Mouse (Mus musculus) CH12.LX (cell line): ENCODE measurements around the gene Hes5. TPM values are rescaled to one million over a fixed set of nuclear protein-coding genes. Genes with fewer than 3 reads are reported as not detected.

Experiments used
- DNase-seq: peaks from one replicate; pipeline ENCODE4 v3.0.0-alpha.2; 2013; ENCODE audit errors: extremely low read depth
- H3K27ac ChIP-seq: 2 replicates; pipeline ENCODE4 v1.5.1; 2012; ENCODE audit warnings: low read depth, mild to moderate bottlenecking, control low read depth, moderate library complexity; ENCODE audit not compliant: insufficient read depth
- H3K27me3 ChIP-seq: replicated peaks from 2 replicates; pipeline ENCODE3; 2012; ENCODE audit warnings: inconsistent platforms
- H3K36me3 ChIP-seq, 2 experiments: replicated peaks in 1 of 2; 2 replicates each; pipeline versions ENCODE3 to v1.6.1; 2012; ENCODE audit warnings: inconsistent platforms in 1 of 2, low read length in 1 of 2, mild to moderate bottlenecking in 1 of 2, mixed read lengths in 1 of 2, moderate library complexity in 1 of 2; ENCODE audit not compliant: control insufficient read depth in 1 of 2, insufficient read depth in 1 of 2
- H3K4me1 ChIP-seq, 2 experiments: 2 replicates each; pipeline ENCODE4 v1.6.1; 2012; ENCODE audit warnings: inconsistent platforms in 1 of 2, moderate library complexity in 1 of 2; ENCODE audit not compliant: insufficient read depth in 2 of 2, control insufficient read depth in 1 of 2
- H3K4me2 ChIP-seq: 2 replicates; pipeline ENCODE4 v1.6.1; 2012; ENCODE audit warnings: low read depth, mild to moderate bottlenecking, control low read depth; ENCODE audit not compliant: poor library complexity, insufficient read depth, severe bottlenecking
- H3K4me3 ChIP-seq, 3 experiments: fragments of 150-350 bp in 1 of 3; sonication (generic) in 1 of 3; replicated peaks in 1 of 3; 2 replicates each; pipeline versions ENCODE3 to v1.5.1; 2011 to 2012; ENCODE audit warnings: low read depth in 2 of 3, low read length in 2 of 3, mild to moderate bottlenecking in 2 of 3, moderate library complexity in 2 of 3, control low read depth in 1 of 3, improper control_type of control experiment in 1 of 3, inconsistent platforms in 1 of 3, mixed read lengths in 1 of 3; ENCODE audit not compliant: poor library complexity in 1 of 3
- H3K79me2 ChIP-seq: replicated peaks from 2 replicates; pipeline ENCODE4 v1.6.1; 2012; ENCODE audit warnings: mild to moderate bottlenecking, moderate library complexity; ENCODE audit not compliant: control insufficient read depth, poor library complexity, insufficient read depth, severe bottlenecking; ENCODE audit errors: extremely low read depth
- H3K9ac ChIP-seq: 2 replicates; pipeline ENCODE4 v1.6.1; 2012; ENCODE audit warnings: low read depth, mild to moderate bottlenecking, control low read depth, moderate library complexity; ENCODE audit not compliant: insufficient read depth
- H3K9me3 ChIP-seq: replicated peaks from 2 replicates; pipeline ENCODE3; 2012; ENCODE audit warnings: low read length, inconsistent platforms, mixed read lengths
- BHLHE40 ChIP-seq: IDR thresholded peaks from 2 replicates; pipeline ENCODE4 v1.6.1; 2011; ENCODE audit warnings: mild to moderate bottlenecking, low read depth, low read length, improper control_type of control experiment
- CHD1 ChIP-seq: IDR thresholded peaks from 2 replicates; pipeline ENCODE4 v1.6.1; 2012; ENCODE audit warnings: low read depth, low read length, improper control_type of control experiment, inconsistent platforms
- CHD2 ChIP-seq: IDR thresholded peaks from 2 replicates; pipeline ENCODE4 v1.6.1; 2011; ENCODE audit warnings: low read length, improper control_type of control experiment
- CTCF ChIP-seq, 2 experiments: IDR thresholded peaks in 1 of 2; conservative IDR thresholded peaks in 1 of 2; 2 replicates each; pipeline ENCODE4 v1.5.1; 2011 to 2012; ENCODE audit warnings: low read depth in 2 of 2, low read length in 2 of 2, improper control_type of control experiment in 1 of 2, inconsistent platforms in 1 of 2, mild to moderate bottlenecking in 1 of 2, moderate library complexity in 1 of 2
- E2F4 ChIP-seq: IDR thresholded peaks from 2 replicates; pipeline ENCODE4 v1.6.1; 2011; ENCODE audit warnings: low read depth, low read length, improper control_type of control experiment; ENCODE audit not compliant: insufficient replicate concordance
- ELF1 ChIP-seq: IDR thresholded peaks from 2 replicates; pipeline ENCODE4 v1.6.1; 2014; ENCODE audit warnings: low read depth, mild to moderate bottlenecking, inconsistent platforms, low read length, improper control_type of control experiment
- EP300 ChIP-seq: IDR thresholded peaks from 2 replicates; pipeline ENCODE4 v1.6.1; 2011; ENCODE audit warnings: low read length, improper control_type of control experiment
- ETS1 ChIP-seq: conservative IDR thresholded peaks from 2 replicates; pipeline ENCODE4 v1.6.1; 2012; ENCODE audit warnings: low read depth, mild to moderate bottlenecking, inconsistent platforms, low read length, improper control_type of control experiment, moderate library complexity
- GABPA ChIP-seq: IDR thresholded peaks from 2 replicates; pipeline ENCODE4 v1.6.1; 2012; ENCODE audit warnings: low read depth, low read length, improper control_type of control experiment, inconsistent platforms; ENCODE audit not compliant: insufficient replicate concordance
- HCFC1 ChIP-seq: IDR thresholded peaks from 2 replicates; pipeline ENCODE4 v1.6.1; 2012; ENCODE audit warnings: low read depth, mild to moderate bottlenecking, inconsistent platforms, low read length, improper control_type of control experiment
- IRF4 ChIP-seq: IDR thresholded peaks from 2 replicates; pipeline ENCODE4 v1.6.1; 2014; ENCODE audit warnings: low read depth, mild to moderate bottlenecking, inconsistent platforms, low read length, improper control_type of control experiment
- JUN ChIP-seq: IDR thresholded peaks from 2 replicates; pipeline ENCODE4 v1.6.1; 2011; ENCODE audit warnings: low read depth, mild to moderate bottlenecking, low read length, improper control_type of control experiment, moderate library complexity; ENCODE audit not compliant: insufficient read depth
- JUND ChIP-seq: conservative IDR thresholded peaks from 2 replicates; pipeline ENCODE4 v1.6.1; 2011; ENCODE audit warnings: low read depth, low read length, improper control_type of control experiment
- KAT2A ChIP-seq: IDR thresholded peaks from 2 replicates; pipeline ENCODE4 v1.6.1; 2012; ENCODE audit warnings: low read length, improper control_type of control experiment, inconsistent platforms; ENCODE audit not compliant: insufficient replicate concordance
- MAFK ChIP-seq: IDR thresholded peaks from 2 replicates; pipeline ENCODE4 v1.6.1; 2011; ENCODE audit warnings: low read length, improper control_type of control experiment; ENCODE audit not compliant: insufficient replicate concordance
- MAX ChIP-seq: IDR thresholded peaks from 2 replicates; pipeline ENCODE4 v1.6.1; 2011; ENCODE audit warnings: low read length, improper control_type of control experiment
- MAZ ChIP-seq: IDR thresholded peaks from 2 replicates; pipeline ENCODE4 v1.6.1; 2012; ENCODE audit warnings: low read depth, mild to moderate bottlenecking, inconsistent platforms, low read length, improper control_type of control experiment, moderate library complexity
- MEF2A ChIP-seq: IDR thresholded peaks from 2 replicates; pipeline ENCODE4 v1.6.1; 2014; ENCODE audit warnings: low read depth, mild to moderate bottlenecking, inconsistent platforms, low read length, improper control_type of control experiment, borderline replicate concordance
- MXI1 ChIP-seq: IDR thresholded peaks from 2 replicates; pipeline ENCODE4 v1.6.1; 2011; ENCODE audit warnings: mild to moderate bottlenecking, low read depth, low read length, improper control_type of control experiment
- MYC ChIP-seq: IDR thresholded peaks from 2 replicates; pipeline ENCODE4 v1.6.1; 2011; ENCODE audit warnings: low read depth, mild to moderate bottlenecking, improper control_type of control experiment, low read length
- NELFE ChIP-seq: IDR thresholded peaks from 2 replicates; pipeline ENCODE4 v1.6.1; 2011; ENCODE audit warnings: low read depth, low read length, improper control_type of control experiment
- NRF1 ChIP-seq: IDR thresholded peaks from 2 replicates; pipeline ENCODE4 v1.6.1; 2014; ENCODE audit warnings: low read depth, mild to moderate bottlenecking, inconsistent platforms, low read length, improper control_type of control experiment, moderate library complexity
- PAX5 ChIP-seq: IDR thresholded peaks from 2 replicates; pipeline ENCODE4 v1.6.1; 2012; ENCODE audit warnings: low read length, inconsistent platforms, mixed read lengths
- POLR2A ChIP-seq: IDR thresholded peaks from 2 replicates; pipeline ENCODE4 v1.6.1; 2011; ENCODE audit warnings: low read depth, mild to moderate bottlenecking, improper control_type of control experiment, low read length
- POLR2AphosphoS2 ChIP-seq: IDR thresholded peaks from 2 replicates; pipeline ENCODE4 v1.6.1; 2011; ENCODE audit warnings: low read depth, low read length, improper control_type of control experiment
- RAD21 ChIP-seq: IDR thresholded peaks from 2 replicates; pipeline ENCODE4 v1.6.1; 2011; ENCODE audit warnings: low read depth, mild to moderate bottlenecking, low read length, improper control_type of control experiment, moderate library complexity
- RCOR1 ChIP-seq: conservative IDR thresholded peaks from 2 replicates; pipeline ENCODE4 v1.6.1; 2012; ENCODE audit warnings: low read depth, mild to moderate bottlenecking, inconsistent platforms, low read length, improper control_type of control experiment
- SIN3A ChIP-seq: IDR thresholded peaks from 2 replicates; pipeline ENCODE4 v1.6.1; 2012; ENCODE audit warnings: low read length, improper control_type of control experiment, inconsistent platforms
- SMC3 ChIP-seq: IDR thresholded peaks from 2 replicates; pipeline ENCODE4 v1.6.1; 2011; ENCODE audit warnings: low read depth, low read length, improper control_type of control experiment
- TBP ChIP-seq: conservative IDR thresholded peaks from 2 replicates; pipeline ENCODE4 v1.6.1; 2011; ENCODE audit warnings: low read depth, low read length, improper control_type of control experiment
- TCF12 ChIP-seq: IDR thresholded peaks from 2 replicates; pipeline ENCODE4 v1.6.1; 2014; ENCODE audit warnings: low read depth, mild to moderate bottlenecking, inconsistent platforms, low read length, improper control_type of control experiment
- UBTF ChIP-seq: IDR thresholded peaks from 2 replicates; pipeline ENCODE4 v1.6.1; 2012; ENCODE audit warnings: low read depth, mild to moderate bottlenecking, inconsistent platforms, low read length, improper control_type of control experiment, moderate library complexity
- USF1 ChIP-seq: IDR thresholded peaks from 2 replicates; pipeline ENCODE4 v1.6.1; 2014; ENCODE audit warnings: low read depth, mild to moderate bottlenecking, inconsistent platforms, low read length, improper control_type of control experiment
- USF2 ChIP-seq: conservative IDR thresholded peaks from 2 replicates; pipeline ENCODE4 v1.6.1; 2011; ENCODE audit warnings: low read depth, low read length, improper control_type of control experiment
- ZC3H11A ChIP-seq: IDR thresholded peaks from 2 replicates; pipeline ENCODE4 v1.6.1; 2012; ENCODE audit warnings: low read depth, mild to moderate bottlenecking, inconsistent platforms, low read length, improper control_type of control experiment
- ZKSCAN1 ChIP-seq: IDR thresholded peaks from 2 replicates; pipeline ENCODE4 v1.6.1; 2012; ENCODE audit warnings: low read depth, inconsistent platforms, low read length, improper control_type of control experiment, borderline replicate concordance
- ZMIZ1 ChIP-seq: IDR thresholded peaks from 2 replicates; pipeline ENCODE4 v1.6.1; 2012; ENCODE audit warnings: low read depth, mild to moderate bottlenecking, inconsistent platforms, low read length, improper control_type of control experiment
- ZNF384 ChIP-seq: IDR thresholded peaks from 2 replicates; pipeline ENCODE4 v1.6.1; 2012; ENCODE audit warnings: low read depth, low read length, improper control_type of control experiment, inconsistent platforms
- dilution Hi-C: fragments of 300-500 bp; cut with MboI; formaldehyde crosslinking; loops from 2 replicates; pipeline ENCODE4 v1.14.3; 2020; ENCODE audit warnings: low sequenced_read_pairs; ENCODE audit not compliant: extremely low pct_unique_long_range_greater_than_20kb, extremely low pct_ligation_motif_present
- in situ Hi-C: fragments of 300-500 bp; cut with MboI; formaldehyde crosslinking; loops from 3 replicates; pipeline ENCODE4 v1.14.3; 2019; ENCODE audit warnings: low sequenced_read_pairs, low pct_ligation_motif_present, low pct_unique_long_range_greater_than_20kb, mixed read lengths
- polyA plus RNA-seq: library from polyadenylated mRNA; unstranded; fragments of >175 nt; gene quantifications from 2 replicates; pipeline ENCODE4 v1.2.1, GENCODE M21; 2012; ENCODE audit warnings: low read depth; ENCODE audit not compliant: insufficient read length
- total RNA-seq, 2 experiments: library from RNA; depleted of rRNA; stranded (reverse); fragments of 300-350 nt in 1 of 2; fragments of >200 nt in 1 of 2; gene quantifications; 2 replicates each; pipeline ENCODE4 v1.2.3; 2012 to 2014

Hes5 gene
- total and polyA plus RNA-seq, 3 experiments, result 1.7 to 6.8 (median 2.1) TPM

DNA sequence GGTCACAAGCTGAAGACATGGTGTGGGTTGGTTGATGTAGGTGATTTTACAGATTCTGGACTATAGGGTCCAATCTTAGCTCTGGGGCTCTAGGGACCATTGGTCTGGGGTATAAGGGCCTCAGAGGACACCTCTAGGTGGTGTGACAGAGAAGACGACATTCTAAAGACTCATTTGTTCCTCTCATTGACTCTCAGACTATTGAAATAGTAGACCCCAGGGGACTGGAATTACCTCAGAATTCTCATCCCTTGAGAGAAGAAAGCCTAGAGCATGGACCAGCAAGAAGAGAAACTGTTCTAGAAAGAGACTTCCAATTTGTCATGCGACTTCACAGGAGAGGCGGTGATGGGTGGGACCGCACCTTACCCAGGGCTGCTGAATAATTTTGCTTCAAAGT lies 46.5 kb upstream of the Hes5 start:
- peak; percentile 91 for DNase-seq
- in situ Hi-C loops (no loop called here), dilution Hi-C loops (no loop called here)
- H3K79me2 ChIP-seq, result no peaks in the 10 kb centered on the region
- H3K9ac ChIP-seq, result no peak overlapping the region
- H3K4me1 ChIP-seq, result peaks cover 55 to 74% of the 10 kb centered on the region in 2 experiments
- TF ChIP-seq BHLHE40 (peak; percentile 92), SIN3A (peak; percentile 70), MYC (peak; percentile 72), KAT2A (peak; percentile 80), ZC3H11A (no peak), HCFC1 (peak; percentile 27; the same call in 1 of the 2 replicates), RAD21 (no peak; the same call in 1 of the 2 replicates), POLR2A (no peak), ELF1 (0 out of 2 replicates have a peak, but pooled peaks have one; percentile 18), UBTF (no peak), SMC3 (0 out of 2 replicates have a peak, but pooled peaks have one; percentile 34), MAFK (peak; percentile 71; the same call in 1 of the 2 replicates), NRF1 (no peak), JUND (peak; percentile 88), POLR2AphosphoS2 (peak; percentile 67; the same call in 1 of the 2 replicates), CHD2 (peak; percentile 73), EP300 (peak; percentile 92), TBP (0 out of 2 replicates have a peak, but pooled peaks have one; percentile 34), GABPA (no peak), ETS1 (peak; percentile 94), USF1 (no peak), ZKSCAN1 (no peak), E2F4 (no peak), ZNF384 (no peak; the same call in 1 of the 2 replicates), MAX (no peak; the same call in 1 of the 2 replicates), TCF12 (no peak; the same call in 1 of the 2 replicates), MAZ (no peak; the same call in 1 of the 2 replicates), MXI1 (no peak), IRF4 (peak; percentile 83), CTCF (conservative IDR thresholded peaks at IDR 0.05 in 1 of 2, IDR thresholded peaks at IDR 0.05 in 1 of 2; ENCODE audit: low read depth in 2 of 2, low read length in 2 of 2) (peak in 1 of 2 experiments; percentile 17; a peak in 1 of 4 replicates), JUN (peak; percentile 94), ZMIZ1 (no peak; the same call in none of the 2 replicates), USF2 (no peak), CHD1 (no peak), RCOR1 (peak; percentile 80; the same call in 1 of the 2 replicates), NELFE (no peak), PAX5 (no peak), MEF2A (peak; percentile 88)
- TF ChIP-seq, all 38 proteins: peak for 19
- peaks cover 14% of the 10 kb centered on the region for H3K9me3 ChIP-seq
- H3K27ac ChIP-seq, result peak overlapping the region; percentile 94
- H3K27me3 ChIP-seq, result no peaks in the 10 kb centered on the region
- peaks cover 24 to 33% of the 10 kb centered on the region in 2 experiments for H3K36me3 ChIP-seq
- peak overlapping the region; percentile 74 for H3K4me2 ChIP-seq
- no peak overlapping the region for H3K4me3 ChIP-seq
